Mouse (Mus musculus) CH12.LX (cell line): ENCODE data around the gene Slc22a7. TPM values are rescaled to one million over a fixed set of nuclear protein-coding genes. Genes with fewer than 3 reads are reported as not detected.
A peak's percentile ranks its signal among the peaks of the same experiment; 100 is the strongest.

ENCODE experiments used
- DNase-seq: peaks from one replicate; pipeline ENCODE4 v3.0.0-alpha.2; 2013; ENCODE audit errors: extremely low read depth
- H3K27ac ChIP-seq: 2 replicates; pipeline ENCODE4 v1.5.1; 2012; ENCODE audit warnings: low read depth, mild to moderate bottlenecking, control low read depth, moderate library complexity; ENCODE audit not compliant: insufficient read depth
- H3K27me3 ChIP-seq: replicated peaks from 2 replicates; pipeline ENCODE3; 2012; ENCODE audit warnings: inconsistent platforms
- H3K36me3 ChIP-seq, 2 experiments: replicated peaks in 1 of 2; 2 replicates each; pipeline versions ENCODE3 to v1.6.1; 2012; ENCODE audit warnings: inconsistent platforms in 1 of 2, low read length in 1 of 2, mild to moderate bottlenecking in 1 of 2, mixed read lengths in 1 of 2, moderate library complexity in 1 of 2; ENCODE audit not compliant: control insufficient read depth in 1 of 2, insufficient read depth in 1 of 2
- H3K4me1 ChIP-seq, 2 experiments: 2 replicates each; pipeline ENCODE4 v1.6.1; 2012; ENCODE audit warnings: inconsistent platforms in 1 of 2, moderate library complexity in 1 of 2; ENCODE audit not compliant: insufficient read depth in 2 of 2, control insufficient read depth in 1 of 2
- H3K4me2 ChIP-seq: 2 replicates; pipeline ENCODE4 v1.6.1; 2012; ENCODE audit warnings: low read depth, mild to moderate bottlenecking, control low read depth; ENCODE audit not compliant: poor library complexity, insufficient read depth, severe bottlenecking
- H3K4me3 ChIP-seq, 3 experiments: fragments of 150-350 bp in 1 of 3; sonication (generic) in 1 of 3; replicated peaks in 1 of 3; 2 replicates each; pipeline versions ENCODE3 to v1.5.1; 2011 to 2012; ENCODE audit warnings: low read depth in 2 of 3, low read length in 2 of 3, mild to moderate bottlenecking in 2 of 3, moderate library complexity in 2 of 3, control low read depth in 1 of 3, improper control_type of control experiment in 1 of 3, inconsistent platforms in 1 of 3, mixed read lengths in 1 of 3; ENCODE audit not compliant: poor library complexity in 1 of 3
- H3K79me2 ChIP-seq: replicated peaks from 2 replicates; pipeline ENCODE4 v1.6.1; 2012; ENCODE audit warnings: mild to moderate bottlenecking, moderate library complexity; ENCODE audit not compliant: control insufficient read depth, poor library complexity, insufficient read depth, severe bottlenecking; ENCODE audit errors: extremely low read depth
- H3K9ac ChIP-seq: 2 replicates; pipeline ENCODE4 v1.6.1; 2012; ENCODE audit warnings: low read depth, mild to moderate bottlenecking, control low read depth, moderate library complexity; ENCODE audit not compliant: insufficient read depth
- H3K9me3 ChIP-seq: replicated peaks from 2 replicates; pipeline ENCODE3; 2012; ENCODE audit warnings: low read length, inconsistent platforms, mixed read lengths
- BHLHE40 ChIP-seq: IDR thresholded peaks from 2 replicates; pipeline ENCODE4 v1.6.1; 2011; ENCODE audit warnings: mild to moderate bottlenecking, low read depth, low read length, improper control_type of control experiment
- CHD1 ChIP-seq: IDR thresholded peaks from 2 replicates; pipeline ENCODE4 v1.6.1; 2012; ENCODE audit warnings: low read depth, low read length, improper control_type of control experiment, inconsistent platforms
- CHD2 ChIP-seq: IDR thresholded peaks from 2 replicates; pipeline ENCODE4 v1.6.1; 2011; ENCODE audit warnings: low read length, improper control_type of control experiment
- CTCF ChIP-seq, 2 experiments: IDR thresholded peaks in 1 of 2; conservative IDR thresholded peaks in 1 of 2; 2 replicates each; pipeline ENCODE4 v1.5.1; 2011 to 2012; ENCODE audit warnings: low read depth in 2 of 2, low read length in 2 of 2, improper control_type of control experiment in 1 of 2, inconsistent platforms in 1 of 2, mild to moderate bottlenecking in 1 of 2, moderate library complexity in 1 of 2
- E2F4 ChIP-seq: IDR thresholded peaks from 2 replicates; pipeline ENCODE4 v1.6.1; 2011; ENCODE audit warnings: low read depth, low read length, improper control_type of control experiment; ENCODE audit not compliant: insufficient replicate concordance
- ELF1 ChIP-seq: IDR thresholded peaks from 2 replicates; pipeline ENCODE4 v1.6.1; 2014; ENCODE audit warnings: low read depth, mild to moderate bottlenecking, inconsistent platforms, low read length, improper control_type of control experiment
- EP300 ChIP-seq: IDR thresholded peaks from 2 replicates; pipeline ENCODE4 v1.6.1; 2011; ENCODE audit warnings: low read length, improper control_type of control experiment
- HCFC1 ChIP-seq: IDR thresholded peaks from 2 replicates; pipeline ENCODE4 v1.6.1; 2012; ENCODE audit warnings: low read depth, mild to moderate bottlenecking, inconsistent platforms, low read length, improper control_type of control experiment
- IRF4 ChIP-seq: IDR thresholded peaks from 2 replicates; pipeline ENCODE4 v1.6.1; 2014; ENCODE audit warnings: low read depth, mild to moderate bottlenecking, inconsistent platforms, low read length, improper control_type of control experiment
- JUND ChIP-seq: conservative IDR thresholded peaks from 2 replicates; pipeline ENCODE4 v1.6.1; 2011; ENCODE audit warnings: low read depth, low read length, improper control_type of control experiment
- MAFK ChIP-seq: IDR thresholded peaks from 2 replicates; pipeline ENCODE4 v1.6.1; 2011; ENCODE audit warnings: low read length, improper control_type of control experiment; ENCODE audit not compliant: insufficient replicate concordance
- MAZ ChIP-seq: IDR thresholded peaks from 2 replicates; pipeline ENCODE4 v1.6.1; 2012; ENCODE audit warnings: low read depth, mild to moderate bottlenecking, inconsistent platforms, low read length, improper control_type of control experiment, moderate library complexity
- MEF2A ChIP-seq: IDR thresholded peaks from 2 replicates; pipeline ENCODE4 v1.6.1; 2014; ENCODE audit warnings: low read depth, mild to moderate bottlenecking, inconsistent platforms, low read length, improper control_type of control experiment, borderline replicate concordance
- MXI1 ChIP-seq: IDR thresholded peaks from 2 replicates; pipeline ENCODE4 v1.6.1; 2011; ENCODE audit warnings: mild to moderate bottlenecking, low read depth, low read length, improper control_type of control experiment
- POLR2AphosphoS2 ChIP-seq: IDR thresholded peaks from 2 replicates; pipeline ENCODE4 v1.6.1; 2011; ENCODE audit warnings: low read depth, low read length, improper control_type of control experiment
- RCOR1 ChIP-seq: conservative IDR thresholded peaks from 2 replicates; pipeline ENCODE4 v1.6.1; 2012; ENCODE audit warnings: low read depth, mild to moderate bottlenecking, inconsistent platforms, low read length, improper control_type of control experiment
- SIN3A ChIP-seq: IDR thresholded peaks from 2 replicates; pipeline ENCODE4 v1.6.1; 2012; ENCODE audit warnings: low read length, improper control_type of control experiment, inconsistent platforms
- SMC3 ChIP-seq: IDR thresholded peaks from 2 replicates; pipeline ENCODE4 v1.6.1; 2011; ENCODE audit warnings: low read depth, low read length, improper control_type of control experiment
- TCF12 ChIP-seq: IDR thresholded peaks from 2 replicates; pipeline ENCODE4 v1.6.1; 2014; ENCODE audit warnings: low read depth, mild to moderate bottlenecking, inconsistent platforms, low read length, improper control_type of control experiment
- USF1 ChIP-seq: IDR thresholded peaks from 2 replicates; pipeline ENCODE4 v1.6.1; 2014; ENCODE audit warnings: low read depth, mild to moderate bottlenecking, inconsistent platforms, low read length, improper control_type of control experiment
- ZMIZ1 ChIP-seq: IDR thresholded peaks from 2 replicates; pipeline ENCODE4 v1.6.1; 2012; ENCODE audit warnings: low read depth, mild to moderate bottlenecking, inconsistent platforms, low read length, improper control_type of control experiment
- ZNF384 ChIP-seq: IDR thresholded peaks from 2 replicates; pipeline ENCODE4 v1.6.1; 2012; ENCODE audit warnings: low read depth, low read length, improper control_type of control experiment, inconsistent platforms
- dilution Hi-C: fragments of 300-500 bp; cut with MboI; formaldehyde crosslinking; loops from 2 replicates; pipeline ENCODE4 v1.14.3; 2020; ENCODE audit warnings: low sequenced_read_pairs; ENCODE audit not compliant: extremely low pct_unique_long_range_greater_than_20kb, extremely low pct_ligation_motif_present
- in situ Hi-C: fragments of 300-500 bp; cut with MboI; formaldehyde crosslinking; loops from 3 replicates; pipeline ENCODE4 v1.14.3; 2019; ENCODE audit warnings: low sequenced_read_pairs, low pct_ligation_motif_present, low pct_unique_long_range_greater_than_20kb, mixed read lengths
- polyA plus RNA-seq: library from polyadenylated mRNA; unstranded; fragments of >175 nt; gene quantifications from 2 replicates; pipeline ENCODE4 v1.2.1, GENCODE M21; 2012; ENCODE audit warnings: low read depth; ENCODE audit not compliant: insufficient read length
- total RNA-seq, 2 experiments: library from RNA; depleted of rRNA; stranded (reverse); fragments of 300-350 nt in 1 of 2; fragments of >200 nt in 1 of 2; gene quantifications; 2 replicates each; pipeline ENCODE4 v1.2.3; 2012 to 2014

The Slc22a7 gene
- total and polyA plus RNA-seq, 3 experiments, result not detected

DNA sequence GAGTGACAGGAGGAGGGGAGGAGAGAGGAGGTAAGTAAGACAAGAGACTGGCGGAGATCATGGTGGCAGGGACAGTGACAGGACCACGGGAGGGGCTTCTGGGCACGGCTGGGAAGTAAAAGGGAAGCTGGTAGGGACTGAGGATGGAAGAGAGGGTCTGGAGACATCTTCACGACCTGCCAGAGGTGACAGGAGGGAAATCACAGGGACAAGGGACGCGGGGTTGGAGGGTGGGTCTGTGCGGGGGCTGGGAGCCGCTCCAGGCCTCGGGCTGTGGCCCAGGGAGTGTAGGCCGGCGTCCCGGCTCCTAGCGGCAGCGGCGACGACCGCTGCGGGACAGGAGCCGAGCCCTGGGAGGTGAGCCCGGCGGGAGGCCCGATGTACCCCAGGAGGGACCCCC, 48.7 kb upstream of the Slc22a7 start:
- H3K27me3 ChIP-seq, result peaks cover 84% of the 10 kb centered on the region
- in situ Hi-C loops (no loop called here), dilution Hi-C loops (no loop called here)
- H3K79me2 ChIP-seq, result no peaks in the 10 kb centered on the region
- H3K9ac ChIP-seq, result no peak overlapping the region
- H3K27ac ChIP-seq, result no peak overlapping the region
- H3K9me3 ChIP-seq, result no peaks in the 10 kb centered on the region
- H3K36me3 ChIP-seq, result no peaks in the 10 kb centered on the region
- TF ChIP-seq ZMIZ1 (no peak), ZNF384 (no peak), CTCF (conservative IDR thresholded peaks at IDR 0.05 in 1 of 2, IDR thresholded peaks at IDR 0.05 in 1 of 2; ENCODE audit: low read depth in 2 of 2, low read length in 2 of 2) (no peak), JUND (no peak), MAFK (no peak), SIN3A (no peak), POLR2AphosphoS2 (no peak), USF1 (no peak), BHLHE40 (no peak), TCF12 (no peak), MXI1 (no peak), ELF1 (no peak)
- H3K4me1 ChIP-seq, result peaks cover 12 to 13% of the 10 kb centered on the region in 2 experiments
- no peak overlapping the region for H3K4me3 ChIP-seq
- H3K4me2 ChIP-seq, result no peak overlapping the region
- DNase-seq, result no peak

DNA sequence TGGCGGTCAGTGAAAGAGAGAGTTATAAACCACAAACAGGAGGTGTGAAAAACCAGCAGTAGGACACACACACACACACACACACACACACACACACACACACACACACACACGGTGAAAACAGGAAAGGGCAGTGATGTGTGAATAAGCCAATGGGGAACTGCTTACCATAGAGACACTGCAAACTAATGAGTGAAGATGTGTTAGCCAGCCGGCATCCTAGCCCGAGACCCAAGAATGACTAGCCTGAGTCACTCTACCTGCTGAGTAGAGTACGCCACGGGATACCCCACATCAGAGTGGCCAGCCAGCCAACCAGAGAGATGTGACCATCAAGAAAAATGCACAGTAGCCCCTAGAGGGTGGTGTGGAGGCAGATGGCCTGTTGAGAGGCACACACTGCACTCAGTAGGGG, 46.2 kb upstream of the Slc22a7 start:
- TF ChIP-seq HCFC1 (no peak), EP300 (no peak), MAZ (no peak), CHD1 (no peak), RCOR1 (no peak), MEF2A (no peak), SMC3 (no peak), CTCF (conservative IDR thresholded peaks at IDR 0.05 in 1 of 2, IDR thresholded peaks at IDR 0.05 in 1 of 2; ENCODE audit: low read depth in 2 of 2, low read length in 2 of 2) (peak in 1 of 2 experiments; percentile 46; a peak in 2 of 4 replicates), CHD2 (no peak), E2F4 (no peak), POLR2AphosphoS2 (no peak), MAFK (0 out of 2 replicates have a peak, but pooled peaks have one; percentile 9), IRF4 (no peak)
- TF ChIP-seq, all 38 proteins: peak for 2
- in situ Hi-C loops (no loop called here), dilution Hi-C loops (no loop called here)
- peak overlapping the region in 1 of 3 experiments; percentile 5 for H3K4me3 ChIP-seq
- H3K27ac ChIP-seq, result no peak overlapping the region
- H3K79me2 ChIP-seq, result no peaks in the 10 kb centered on the region
- no peak for DNase-seq
- H3K9me3 ChIP-seq, result no peaks in the 10 kb centered on the region
- peaks cover 92% of the 10 kb centered on the region for H3K27me3 ChIP-seq
- no peaks in the 10 kb centered on the region for H3K36me3 ChIP-seq
- H3K4me1 ChIP-seq, result peaks cover 12 to 13% of the 10 kb centered on the region in 2 experiments
- H3K4me2 ChIP-seq, result peak overlapping the region; percentile 45
- 0 out of 2 replicates have a peak overlapping the region, but pooled peaks have one; percentile 13 for H3K9ac ChIP-seq
